Mouse (Mus musculus): Measurements from ENCODE around the gene Cryga.

Cryga gene

GRCm38 (mm10) chr1:65103273-65103672 lies at the start of gene Cryga:
Gene Cryga, minus strand, starts transcription at chr1:65103373.
- no peak for DNase-seq

DNA sequence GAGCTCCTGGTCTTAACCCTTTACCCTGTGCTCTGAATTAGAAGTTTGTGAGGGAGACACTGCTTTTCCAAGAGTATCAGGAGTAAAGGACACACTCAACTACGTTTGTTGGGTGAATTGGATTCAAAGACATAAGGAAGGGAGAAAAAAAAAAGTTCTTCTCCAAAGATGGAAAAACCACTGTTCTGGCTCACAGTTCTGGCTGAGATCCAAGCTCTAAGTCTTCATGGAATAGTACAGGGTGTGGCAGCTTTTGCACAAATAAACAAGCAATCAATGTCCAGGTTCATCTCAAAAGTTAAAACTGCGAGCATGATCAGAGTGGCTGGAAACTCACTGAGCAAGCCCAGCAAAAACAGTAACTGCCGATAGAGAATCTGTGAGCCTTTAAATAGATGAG lies 44.8 kb upstream of the Cryga start:
- DNase-seq = no peak

DNA sequence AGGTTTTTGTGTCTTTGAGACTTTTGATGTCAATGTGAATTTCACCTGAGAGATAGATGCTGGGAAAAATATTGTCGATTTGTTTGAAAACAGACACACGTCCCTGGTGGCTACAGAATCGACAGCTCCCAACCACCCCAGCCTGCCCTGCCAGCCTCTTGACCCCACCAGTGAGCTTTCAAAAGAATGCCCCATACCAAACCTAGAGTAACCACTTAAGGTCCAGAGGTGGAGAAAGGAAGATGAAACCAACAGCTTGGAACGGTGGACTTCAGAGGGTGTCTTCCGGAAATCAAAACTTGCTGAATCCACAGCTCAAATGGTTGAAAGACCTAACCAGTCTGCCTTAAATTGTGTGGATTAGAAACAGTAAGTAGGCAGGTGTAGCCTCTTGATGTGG lies 44.2 kb upstream of the Cryga start:
- no peak for DNase-seq

DNA sequence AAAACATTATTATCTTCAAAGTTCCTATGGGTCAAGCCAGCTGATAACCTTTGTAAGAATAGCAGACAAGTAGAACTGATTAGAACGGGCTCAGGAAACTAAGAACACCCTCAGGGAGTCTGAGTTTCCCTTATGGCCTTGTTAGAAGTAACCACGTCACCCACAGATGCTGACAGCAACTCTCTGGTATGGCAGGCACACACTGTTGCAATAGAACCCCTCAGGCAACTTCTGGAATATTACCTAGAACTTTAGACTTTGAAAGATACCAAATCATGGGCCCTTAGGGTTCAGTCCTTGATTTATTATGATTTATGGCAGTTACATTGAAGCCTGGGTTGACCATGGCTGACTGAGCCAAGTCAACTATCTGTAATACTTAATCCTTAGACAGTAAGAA lies 43.4 kb upstream of the Cryga start:
- DNase-seq = no peak

DNA sequence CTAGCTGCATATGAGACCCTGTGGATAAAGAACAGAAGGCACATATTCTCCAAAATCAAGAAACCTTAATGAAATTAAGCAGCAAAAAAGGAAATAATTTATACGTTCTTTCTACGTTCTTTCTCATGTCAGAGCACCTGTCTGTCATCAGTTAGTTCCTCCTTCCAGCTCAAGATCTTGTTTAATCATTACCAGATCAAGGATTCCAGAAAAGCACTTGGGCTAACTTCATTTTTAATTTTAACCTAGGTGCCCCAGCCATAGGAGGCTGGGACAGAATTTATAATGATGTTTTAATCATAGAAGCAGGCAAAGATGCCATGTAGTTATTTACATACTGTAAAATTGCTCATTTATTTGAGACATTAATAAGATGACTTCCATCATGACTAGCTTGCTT lies 41.6 kb upstream of the Cryga start:
- no peak for DNase-seq

DNA sequence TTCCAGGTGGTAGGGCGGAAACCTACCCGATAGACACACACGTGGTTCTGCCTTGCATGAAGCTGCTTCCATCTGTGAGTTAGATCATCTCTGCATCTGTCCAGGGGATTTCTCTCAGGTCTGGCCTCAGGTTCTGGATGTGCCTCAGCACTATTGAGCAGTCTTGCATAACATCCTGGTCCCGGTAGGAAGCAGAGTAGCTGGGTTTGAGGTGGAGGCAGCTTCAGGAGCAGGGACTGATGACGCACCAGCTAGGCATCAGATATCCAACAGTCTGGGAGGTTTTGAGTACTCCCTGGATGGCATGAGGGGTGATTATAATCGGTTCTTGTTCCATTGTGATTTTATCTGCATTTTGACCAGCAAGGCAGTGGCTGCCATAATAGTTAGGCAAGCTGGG lies 34.4 kb upstream of the Cryga start:
- no peak for DNase-seq

- no peak for DNase-seq
These were observed 29.7 kb upstream of the Cryga start for GRCm38 (mm10) chr1:65132833-65133232.

GRCm38 (mm10) chr1:65131671-65132070 lies 28.5 kb upstream of the Cryga start:
- DNase-seq = no peak

- no peak for DNase-seq
These were observed 27.1 kb upstream of the Cryga start for GRCm38 (mm10) chr1:65130226-65130625.

DNA sequence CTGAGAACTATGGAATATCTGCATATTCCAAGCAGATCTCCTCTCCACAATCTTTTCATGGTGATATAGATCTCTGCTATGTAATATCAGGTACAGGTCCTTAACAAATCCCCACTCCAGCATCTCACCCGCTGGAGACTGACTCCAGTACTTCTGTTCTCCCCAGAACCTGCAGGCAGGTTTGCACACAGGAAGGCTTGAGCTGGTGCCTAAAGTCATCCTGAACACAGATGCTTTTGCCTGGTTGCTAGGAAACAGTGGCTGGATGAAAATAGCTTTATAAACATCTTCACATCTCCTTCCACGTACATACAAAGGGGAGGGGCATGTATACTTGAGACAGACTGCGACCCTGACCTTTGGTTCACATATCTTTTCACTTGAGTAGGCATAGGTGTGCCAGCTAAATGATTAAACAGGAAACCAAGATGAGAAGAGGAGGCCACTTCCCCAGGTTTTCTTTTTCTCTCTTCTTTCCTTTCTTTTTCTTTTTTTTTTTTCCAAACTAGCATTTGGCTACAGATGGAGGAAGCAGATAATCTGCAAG lies 26.5 kb upstream of the Cryga start:
- DNase-seq = no peak

DNA sequence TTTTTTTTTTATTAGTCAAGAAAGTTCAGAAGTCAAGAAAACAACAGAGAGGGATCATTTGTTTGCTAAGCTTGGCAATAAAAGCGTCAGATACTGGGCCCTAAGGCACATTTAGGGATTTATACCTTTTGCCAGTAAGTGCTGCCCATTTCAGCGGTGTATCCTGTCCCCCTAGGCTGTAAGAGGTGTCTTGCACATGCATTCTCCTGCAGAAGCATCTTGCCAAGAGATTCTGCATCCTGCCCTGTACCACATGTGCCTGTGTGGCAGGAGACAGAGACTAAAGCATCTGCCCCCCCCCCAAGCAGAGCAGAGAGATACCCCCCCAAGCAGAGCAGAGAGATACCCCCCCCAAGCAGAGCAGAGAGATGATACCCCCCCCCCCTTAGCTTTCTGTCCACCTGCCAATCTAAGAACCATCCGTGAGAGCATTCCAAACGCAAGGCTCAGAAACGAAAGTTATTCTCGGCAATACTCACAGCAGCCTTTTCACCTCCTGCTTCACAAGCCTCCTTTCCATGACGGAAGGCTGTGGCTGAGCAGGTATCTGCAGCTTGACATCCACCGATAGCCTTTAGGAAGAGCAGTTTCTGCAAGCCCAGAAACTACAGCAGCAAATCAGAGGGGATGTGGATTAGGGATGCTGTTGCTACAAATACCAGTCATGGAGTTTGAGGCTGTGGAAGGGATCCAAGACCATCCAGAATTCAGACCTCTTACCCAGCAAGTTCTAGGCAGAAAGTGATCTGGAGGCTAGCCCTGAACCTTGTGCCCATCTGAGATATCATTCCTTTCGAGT lies 19.6 kb upstream of the Cryga start, which contains the start of gene D630023F18Rik:
TSS of gene D630023F18Rik (minus strand) at position 641 of the 799 bp plus-strand sequence.
- DNase-seq = no peak

DNA sequence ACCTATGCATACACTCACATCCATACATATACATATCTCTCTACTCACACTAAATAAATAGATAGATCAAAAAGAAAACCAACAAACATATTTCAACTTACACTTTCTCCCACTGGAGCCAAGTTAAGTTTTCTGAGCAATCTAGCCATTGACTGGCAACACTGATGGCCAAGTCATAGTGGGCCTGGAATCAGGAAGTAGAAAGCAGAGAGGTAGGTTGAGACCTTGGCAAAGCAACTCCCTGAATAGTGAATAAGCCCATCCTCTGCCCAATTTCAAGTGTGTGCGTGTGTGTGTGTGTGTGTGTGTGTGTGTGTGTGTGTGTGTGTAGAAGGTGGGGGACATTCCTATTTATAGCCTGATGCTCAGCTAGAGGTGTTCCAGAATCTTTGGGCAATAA lies 16.3 kb upstream of the Cryga start, which contains the start of gene Gm28845:
TSS of gene Gm28845 (minus strand) at position 121 of the 400 bp plus-strand sequence.
- DNase-seq = no peak

DNA sequence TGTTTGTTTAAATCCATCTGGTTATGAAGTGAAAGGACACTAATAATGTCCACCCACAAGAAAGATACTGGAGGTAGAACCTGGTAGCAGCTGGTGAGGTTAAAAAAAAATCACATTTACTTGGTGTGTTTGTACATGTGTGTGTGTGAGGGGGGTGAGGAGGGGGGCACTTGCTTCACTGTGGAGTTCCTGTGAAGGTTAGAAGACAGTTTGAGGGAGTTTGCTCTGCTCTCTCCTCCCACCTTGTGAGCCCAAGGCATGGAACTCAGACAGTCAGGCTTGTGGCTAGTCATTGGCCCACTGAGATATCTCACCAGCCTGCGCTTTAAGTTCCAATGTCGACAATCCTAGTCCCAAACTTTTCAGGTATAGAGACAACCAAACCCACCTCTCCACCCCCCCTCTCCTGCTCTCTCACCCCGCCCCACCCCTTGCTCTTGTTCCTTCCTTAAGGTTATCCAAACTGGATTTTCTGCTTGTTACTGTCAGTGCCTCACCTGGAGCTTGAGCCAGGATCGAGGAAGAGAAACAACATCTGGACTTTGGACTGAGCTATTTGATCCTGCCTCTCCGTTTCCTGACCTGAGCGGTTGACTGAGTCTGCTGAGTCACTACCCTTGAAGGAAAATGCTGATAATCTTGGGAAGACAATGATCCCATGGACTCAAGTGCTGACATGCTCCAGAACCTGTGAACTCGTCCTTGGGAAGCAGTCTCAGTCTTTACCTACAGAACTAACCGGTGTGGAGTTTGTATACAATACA lies 15.2 kb upstream of the Cryga start:
- no peak for DNase-seq

- DNase-seq = peak; percentile 37
These were observed 10.5 kb upstream of the Cryga start for GRCm38 (mm10) chr1:65113536-65114172.

GRCm38 (mm10) chr1:65112807-65113196 lies 9.6 kb upstream of the Cryga start:
- no peak for DNase-seq

DNA sequence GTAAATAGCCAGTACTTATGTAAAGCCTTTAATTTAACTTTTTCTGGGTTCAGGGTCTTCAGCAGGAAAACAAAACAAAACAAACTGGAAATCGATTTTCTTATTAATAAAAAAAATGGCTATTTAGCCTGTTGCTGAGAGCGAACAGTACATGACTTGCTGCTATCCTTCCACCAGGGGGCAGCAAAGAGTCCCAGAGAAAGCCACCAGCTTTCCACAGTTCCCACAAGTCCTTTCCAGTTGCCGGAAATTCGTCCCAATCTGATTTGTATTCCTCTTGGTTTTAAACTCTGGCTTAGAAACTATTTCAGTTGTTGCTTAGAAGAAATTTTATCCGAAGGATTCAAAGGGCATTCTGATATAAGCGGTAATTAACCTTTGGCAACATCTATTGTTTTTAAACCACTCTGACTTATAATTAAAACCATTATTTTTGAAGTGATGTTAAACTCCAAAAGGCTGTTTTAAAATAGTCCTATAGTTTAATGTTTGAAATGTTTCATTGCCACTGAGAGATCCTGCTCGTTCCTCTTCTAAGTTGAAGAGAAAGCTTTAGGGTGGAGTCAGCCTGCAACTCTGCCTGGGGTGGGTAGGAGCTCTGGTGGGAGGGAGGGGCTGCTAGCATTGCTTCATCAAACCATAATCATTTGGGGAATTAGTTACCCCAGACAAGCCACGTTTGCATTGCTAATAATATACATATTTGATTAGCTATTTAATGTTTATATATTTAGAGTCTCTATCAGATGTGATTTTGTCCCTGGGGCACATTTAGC lies 9.0 kb upstream of the Cryga start:
- peak; percentile 83 for DNase-seq

GRCm38 (mm10) chr1:65109756-65110435 lies 6.7 kb upstream of the Cryga start:
- no peak for DNase-seq

- no peak for DNase-seq
These were observed 6.0 kb upstream of the Cryga start for GRCm38 (mm10) chr1:65109196-65109595.

DNA sequence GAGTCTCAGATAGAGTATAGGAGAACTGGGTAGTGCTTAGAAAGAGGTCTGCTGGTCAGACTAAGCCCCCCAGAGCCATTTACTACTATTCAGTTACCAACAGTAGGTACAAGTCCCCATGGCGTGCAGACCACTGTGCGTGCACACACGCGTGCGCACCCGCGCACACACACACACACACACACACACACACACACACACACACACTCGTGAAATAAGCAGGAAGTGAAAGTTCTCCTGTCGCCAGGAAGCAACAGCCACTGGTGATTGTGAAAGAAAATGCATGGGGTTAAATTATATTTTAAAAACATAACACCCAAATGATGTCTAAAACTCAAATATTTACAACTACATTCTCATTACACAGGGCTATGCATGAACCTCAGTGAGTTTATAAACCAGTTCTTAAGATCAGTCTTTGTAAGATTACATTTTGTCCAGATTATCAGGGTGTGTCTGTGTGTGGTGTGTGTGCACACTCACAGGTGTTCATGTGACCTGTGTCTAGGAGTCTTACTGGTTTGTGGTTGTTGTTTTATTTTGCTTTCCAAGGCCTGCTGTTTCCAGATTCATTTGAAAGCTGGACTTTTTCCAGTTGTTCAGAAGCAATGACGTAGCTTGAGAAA lies 4.6 kb upstream of the Cryga start:
- no peak for DNase-seq

DNA sequence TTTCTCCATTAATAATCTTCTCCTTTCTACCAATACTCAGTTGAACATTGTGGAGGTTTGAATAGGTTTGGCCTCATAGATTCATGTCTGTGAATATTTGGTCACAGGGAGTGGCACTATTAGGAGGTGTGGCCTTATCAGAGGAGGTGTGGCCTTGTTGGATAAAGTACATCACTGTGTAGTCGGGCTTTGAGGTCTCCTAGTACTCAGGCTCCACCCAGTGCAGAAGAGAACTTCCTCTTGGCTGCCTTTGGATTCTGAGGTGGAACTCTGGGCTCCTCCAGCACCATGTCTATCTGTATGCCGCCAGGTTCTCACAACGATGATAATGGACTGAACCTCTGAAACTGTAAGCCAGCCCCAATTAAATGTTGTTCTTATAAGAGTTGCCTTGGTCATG lies 6.2 kb downstream of the Cryga start:
- DNase-seq = no peak

DNA sequence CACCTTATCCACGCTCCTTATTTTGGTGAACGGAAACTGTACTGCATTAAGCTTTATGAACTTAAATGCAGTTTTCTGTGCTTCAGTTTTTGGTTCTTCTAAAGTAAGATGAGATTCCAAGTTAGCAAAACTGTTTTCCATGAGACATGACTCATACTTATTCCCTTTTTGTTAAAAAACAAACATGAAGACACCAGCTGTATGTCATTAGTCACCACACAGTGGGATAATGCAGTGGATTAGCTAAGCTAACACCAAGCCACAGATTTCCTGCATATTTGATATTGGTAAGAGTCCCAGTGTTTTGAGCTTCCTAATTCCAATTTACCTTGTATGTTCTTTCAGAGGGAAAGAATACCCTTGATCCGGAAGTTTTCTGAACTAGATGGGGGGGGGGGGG lies 11.6 kb downstream of the Cryga start:
- no peak for DNase-seq
